Mouse (Mus musculus): Measurements from ENCODE around the gene Slc30a2.

The Slc30a2 gene

DNA sequence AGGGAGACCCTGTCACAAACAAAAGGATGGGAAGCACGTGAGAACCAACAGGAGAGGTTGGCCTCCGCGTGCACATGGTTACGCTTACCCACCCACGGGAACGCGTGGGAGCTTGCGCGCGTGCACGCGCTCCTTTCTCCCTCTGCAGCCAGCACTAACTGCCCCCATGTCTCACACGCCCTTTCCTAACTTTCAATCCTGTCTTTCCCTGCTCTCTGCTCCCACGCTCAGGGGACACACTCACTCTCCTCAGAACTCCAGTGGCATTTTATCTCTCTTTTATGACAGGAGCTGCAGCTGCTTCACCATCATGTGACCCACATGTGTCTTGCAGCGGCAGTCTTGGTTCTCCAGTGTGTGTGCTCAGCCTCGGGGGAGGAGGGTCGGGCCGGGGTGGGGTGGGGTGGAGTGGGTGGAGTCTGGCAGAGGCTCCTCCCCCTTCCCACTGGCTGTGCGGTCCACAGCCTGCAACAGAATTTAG lies 58.2 kb downstream of the Slc30a2 start:
- no peak for DNase-seq (ENCODE audit: low read depth)

DNA sequence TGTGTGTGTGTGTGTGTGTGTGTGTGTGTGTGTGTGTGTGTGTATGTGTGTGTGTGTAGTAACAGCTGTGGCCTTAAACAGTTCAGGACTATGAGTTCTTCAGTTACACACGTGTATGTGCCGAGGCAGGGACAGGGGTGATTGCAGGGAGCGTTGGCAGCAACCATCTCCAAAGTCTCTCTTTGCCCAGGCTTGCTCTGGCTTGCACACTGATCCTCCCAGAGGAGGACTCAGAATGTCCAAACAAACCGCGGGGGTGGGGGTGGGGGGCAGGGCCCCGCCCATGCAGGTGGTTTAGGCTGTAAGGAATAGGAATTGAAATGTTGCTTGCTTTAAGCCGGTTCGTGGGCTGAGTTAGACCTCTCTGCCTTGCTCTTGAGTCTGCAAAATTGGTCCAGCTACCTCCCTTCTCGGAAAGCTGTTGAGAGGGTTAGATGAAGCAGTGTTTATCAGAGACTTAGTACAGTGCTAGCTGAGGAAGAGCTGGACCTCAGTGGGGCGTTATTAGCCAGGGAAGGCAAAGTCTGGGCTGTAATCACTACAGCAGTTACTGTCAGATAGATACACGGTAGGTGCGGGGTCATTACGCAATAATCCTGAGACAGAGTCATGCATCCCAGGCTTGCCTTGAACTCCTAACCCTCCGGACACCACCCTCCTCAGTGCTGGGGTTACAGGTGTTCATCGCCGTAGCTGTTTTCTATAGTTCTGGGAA lies 59.0 kb downstream of the Slc30a2 start:
- no peak for DNase-seq (ENCODE audit: low read depth)

DNA sequence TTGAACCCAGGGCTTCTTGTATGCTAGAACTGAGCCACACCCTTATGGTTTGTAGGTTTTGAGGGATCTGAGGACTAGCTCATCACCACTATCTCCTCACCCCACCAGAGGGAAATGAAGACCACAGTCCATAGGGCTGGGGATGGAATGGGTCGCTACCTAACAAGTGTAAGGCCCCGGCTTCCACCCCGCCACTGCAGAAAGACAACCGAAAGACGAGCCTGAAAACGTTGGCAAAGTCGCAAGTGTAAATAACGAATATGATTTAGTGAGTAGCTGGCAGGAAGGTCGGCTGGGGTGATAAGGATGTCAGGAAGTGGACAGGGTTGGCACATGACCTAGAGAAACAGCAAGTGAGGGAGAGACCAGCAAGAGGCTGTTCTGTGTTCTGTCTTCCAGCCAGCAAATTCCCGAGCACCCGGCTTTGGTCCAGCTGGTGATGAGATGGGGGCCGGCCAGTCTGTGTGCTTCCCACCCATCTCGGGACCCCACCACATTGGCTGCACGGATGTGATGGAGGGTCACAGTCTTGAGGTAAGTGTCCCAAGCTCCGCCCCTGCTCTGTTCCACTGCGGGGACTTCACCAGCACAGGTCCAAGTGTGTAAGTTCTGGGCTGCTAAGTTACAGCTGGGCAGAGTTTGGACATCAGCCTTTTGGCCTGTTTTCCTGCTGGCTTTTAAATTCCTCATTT lies 59.7 kb downstream of the Slc30a2 start:
- DNase-seq (ENCODE audit: low read depth), result no peak

- DNase-seq (ENCODE audit: low read depth), result no peak
Observed at GRCm38 (mm10) chr4:134403721-134404120, 60.7 kb downstream of the Slc30a2 start.

All from c-Kit-positive CD71-negative TER-119-negative erythroid progenitor cells, embryonic 14.5 days (primary cell).